Mouse (Mus musculus): ENCODE measurements around the gene P2ry6. TPM values are rescaled to one million over a fixed set of nuclear protein-coding genes. Genes with fewer than 3 reads are reported as not detected.

The P2ry6 gene
- polyA plus RNA-seq, 1 experiment from 2014 or later: 1.6 TPM

DNA sequence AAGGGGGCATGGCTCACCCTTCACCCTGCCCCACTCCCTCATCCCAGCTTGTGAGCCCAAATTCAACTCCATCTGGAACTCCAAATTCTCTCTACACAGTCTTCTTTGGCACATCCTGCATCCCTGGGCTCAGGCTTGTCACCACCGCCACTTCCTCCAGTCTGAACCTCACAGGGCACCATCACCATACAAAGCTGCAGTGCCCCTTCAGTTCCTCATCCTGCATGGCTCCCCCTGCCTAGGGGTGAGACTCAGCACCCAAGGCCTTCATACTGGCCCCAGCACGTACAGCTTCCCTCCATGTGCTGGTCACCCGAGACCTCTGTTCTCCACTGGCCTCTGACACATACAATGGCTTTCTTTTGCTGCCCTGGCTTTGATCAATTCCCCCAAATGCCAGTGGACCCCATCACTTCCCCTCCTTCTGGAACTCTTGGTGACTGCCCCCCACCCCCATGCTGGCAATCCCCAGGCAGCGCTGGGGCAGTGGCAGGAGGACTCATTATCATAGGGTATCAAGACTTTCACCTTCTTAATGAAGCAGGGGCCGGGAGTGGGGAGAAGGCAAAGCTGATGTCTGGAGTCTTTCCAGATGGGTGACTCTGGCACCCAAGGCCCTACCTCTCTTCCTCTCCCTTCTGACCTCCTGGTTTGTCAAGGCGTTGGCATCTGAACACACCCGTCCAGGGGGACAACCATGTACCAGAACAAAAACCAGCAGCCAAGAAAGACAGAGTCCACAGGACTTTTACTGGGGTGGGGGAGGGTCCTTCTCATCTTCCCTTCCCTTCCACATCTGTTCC lies 55.2 kb downstream of the P2ry6 start:
- no peak overlapping the region for H3K9ac ChIP-seq (ENCODE audit: low read length)
- peaks cover 18% of the 10 kb centered on the region for H3K4me1 ChIP-seq (ENCODE audit: control insufficient read depth, insufficient read depth, low read length)
- H3K27me3 ChIP-seq (ENCODE audit: control insufficient read depth, insufficient read depth, low read length): no peaks in the 10 kb centered on the region
- H3K27ac ChIP-seq (ENCODE audit: low read depth, low read length): no peak overlapping the region
- no peak overlapping the region for H3K4me3 ChIP-seq (ENCODE audit: low read depth, low read length)
- 0 out of 2 replicates have a peak, but pooled peaks cover 2% of the 10 kb centered on the region for H3K36me3 ChIP-seq (ENCODE audit: control insufficient read depth, insufficient read depth, low read length)
- 62% methylated on average over 7 of the region's 7 CpGs for WGBS
- no peak for DNase-seq (ENCODE audit: low spot score, missing footprints)
- H3K4me2 ChIP-seq: no peak overlapping the region
- H3K9me3 ChIP-seq (ENCODE audit: control insufficient read depth, low read length): no peaks in the 10 kb centered on the region
- ATAC-seq (ENCODE audit: low FRiP score): no peak

DNA sequence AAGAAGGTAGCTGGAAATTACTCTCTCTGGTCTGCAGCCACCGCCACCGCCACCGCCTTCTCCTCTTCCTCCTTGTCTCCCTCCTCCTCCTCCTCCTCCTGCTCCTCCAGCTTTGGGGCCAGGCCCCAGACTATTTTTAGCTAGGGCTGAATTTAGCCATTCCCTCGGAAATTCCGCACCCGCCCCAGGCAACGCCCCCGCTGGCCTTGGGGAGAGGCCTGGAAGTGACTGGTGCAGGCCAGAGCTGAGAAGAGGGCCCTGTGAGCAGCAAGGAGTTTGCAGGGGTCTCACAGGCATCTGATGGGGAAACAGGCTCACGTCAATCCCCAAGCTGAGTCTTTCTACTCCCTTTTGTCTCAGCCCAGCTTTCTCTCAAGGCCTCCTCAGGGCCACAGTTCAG lies 56.3 kb downstream of the P2ry6 start:
- Histone ChIP-seq H3K9ac (ENCODE audit: low read length) (peak overlapping the region; percentile 5; the same call in 1 of the 2 replicates), H3K27ac (ENCODE audit: low read depth, low read length) (no peak overlapping the region), H3K9me3 (ENCODE audit: control insufficient read depth, low read length) (no peaks in the 10 kb centered on the region), H3K4me1 (ENCODE audit: control insufficient read depth, insufficient read depth, low read length) (peaks cover 18% of the 10 kb centered on the region), H3K4me3 (ENCODE audit: low read depth, low read length) (no peak overlapping the region), H3K36me3 (ENCODE audit: control insufficient read depth, insufficient read depth, low read length) (0 out of 2 replicates have a peak, but pooled peaks cover 2% of the 10 kb centered on the region), H3K27me3 (ENCODE audit: control insufficient read depth, insufficient read depth, low read length) (no peaks in the 10 kb centered on the region), H3K4me2 (no peak overlapping the region)
- DNase-seq (ENCODE audit: low spot score, missing footprints): no peak
- 59% methylated on average over 8 of the region's 9 CpGs for WGBS
- no peak for ATAC-seq (ENCODE audit: low FRiP score)

DNA sequence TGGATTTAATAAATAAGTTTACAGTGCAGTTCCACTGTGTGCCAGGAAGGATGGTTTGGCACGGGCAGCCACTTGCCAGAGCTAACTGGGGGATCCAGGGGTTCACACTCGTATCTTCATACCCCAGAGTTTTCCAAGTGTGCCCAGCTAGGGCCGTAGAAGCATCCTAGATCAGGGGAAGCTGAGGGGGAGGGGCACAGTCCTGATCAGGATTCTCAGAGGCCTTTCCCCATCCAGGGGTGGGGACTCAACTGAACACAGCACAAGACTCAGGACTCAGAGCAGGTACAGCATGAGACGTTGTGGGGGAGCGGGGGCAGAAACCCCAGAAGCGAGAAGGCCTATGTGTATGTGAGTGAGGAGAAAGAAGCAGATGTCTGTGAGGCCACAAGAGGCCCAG lies 56.7 kb downstream of the P2ry6 start:
- Histone ChIP-seq H3K4me1 (ENCODE audit: control insufficient read depth, insufficient read depth, low read length) (peaks cover 17% of the 10 kb centered on the region), H3K36me3 (ENCODE audit: control insufficient read depth, insufficient read depth, low read length) (0 out of 2 replicates have a peak, but pooled peaks cover 2% of the 10 kb centered on the region), H3K27me3 (ENCODE audit: control insufficient read depth, insufficient read depth, low read length) (no peaks in the 10 kb centered on the region), H3K4me3 (ENCODE audit: low read depth, low read length) (no peak overlapping the region), H3K9me3 (ENCODE audit: control insufficient read depth, low read length) (no peaks in the 10 kb centered on the region), H3K9ac (ENCODE audit: low read length) (no peak overlapping the region; the same call in 1 of the 2 replicates), H3K27ac (ENCODE audit: low read depth, low read length) (no peak overlapping the region), H3K4me2 (no peak overlapping the region)
- 72% methylated on average over 6 of the region's 6 CpGs for WGBS
- DNase-seq (ENCODE audit: low spot score, missing footprints): no peak
- ATAC-seq (ENCODE audit: low FRiP score): no peak

- no peak for ATAC-seq (ENCODE audit: low FRiP score)
- no peaks in the 10 kb centered on the region for H3K36me3 ChIP-seq (ENCODE audit: control insufficient read depth, insufficient read depth, low read length)
These were observed 57.9 kb downstream of the P2ry6 start for GRCm38 (mm10) chr7:100916526-100916925.

GRCm38 (mm10) chr7:100915204-100915603 lies 59.2 kb downstream of the P2ry6 start:
- Histone ChIP-seq H3K4me1 (ENCODE audit: control insufficient read depth, insufficient read depth, low read length) (peaks cover 35% of the 10 kb centered on the region), H3K9ac (ENCODE audit: low read length) (no peak overlapping the region), H3K27ac (ENCODE audit: low read depth, low read length) (no peak overlapping the region), H3K27me3 (ENCODE audit: control insufficient read depth, insufficient read depth, low read length) (no peaks in the 10 kb centered on the region), H3K9me3 (ENCODE audit: control insufficient read depth, low read length) (no peaks in the 10 kb centered on the region), H3K36me3 (ENCODE audit: control insufficient read depth, insufficient read depth, low read length) (no peaks in the 10 kb centered on the region), H3K4me3 (ENCODE audit: low read depth, low read length) (no peak overlapping the region), H3K4me2 (no peak overlapping the region)
- 85% methylated on average over 5 of the region's 5 CpGs for WGBS
- DNase-seq (ENCODE audit: low spot score, missing footprints) (no peak), ATAC-seq (ENCODE audit: low FRiP score) (no peak)

More at GRCm38 (mm10) chr7:100916526-100916925, 57.9 kb downstream of the P2ry6 start:
- H3K9ac ChIP-seq (ENCODE audit: low read length): no peak overlapping the region
- no peaks in the 10 kb centered on the region for H3K27me3 ChIP-seq (ENCODE audit: control insufficient read depth, insufficient read depth, low read length)
- H3K4me3 ChIP-seq (ENCODE audit: low read depth, low read length): no peak overlapping the region
- 92% methylated on average over 6 of the region's 6 CpGs for WGBS
- H3K27ac ChIP-seq (ENCODE audit: low read depth, low read length): no peak overlapping the region
- H3K4me1 ChIP-seq (ENCODE audit: control insufficient read depth, insufficient read depth, low read length): peaks cover 24% of the 10 kb centered on the region
- DNase-seq (ENCODE audit: low spot score, missing footprints): no peak
- no peaks in the 10 kb centered on the region for H3K9me3 ChIP-seq (ENCODE audit: control insufficient read depth, low read length)
- H3K4me2 ChIP-seq: no peak overlapping the region

DNA sequence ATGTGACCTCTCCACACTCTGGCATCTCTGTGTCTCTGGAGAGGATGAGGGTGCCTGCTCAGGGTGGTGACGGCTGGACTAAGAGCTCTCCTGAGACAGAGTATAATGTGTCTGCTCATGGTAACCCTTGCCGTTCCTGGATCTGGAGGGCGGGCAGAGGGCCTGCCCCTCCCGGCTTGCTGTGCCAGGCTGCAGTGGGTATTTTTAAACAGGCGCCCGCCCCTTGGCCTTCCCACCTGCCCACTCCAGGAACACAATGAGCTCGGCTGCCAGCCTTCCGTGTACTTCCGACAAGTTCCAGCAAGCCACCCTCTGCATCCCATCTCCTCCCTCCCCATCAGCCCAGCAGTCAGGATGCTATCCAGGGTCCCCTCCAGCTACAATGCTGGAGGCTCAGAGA lies 62.7 kb downstream of the P2ry6 start:
- Histone ChIP-seq H3K9ac (ENCODE audit: low read length) (no peak overlapping the region; the same call in 1 of the 2 replicates), H3K27ac (ENCODE audit: low read depth, low read length) (peak overlapping the region; percentile 59; the same call in 1 of the 2 replicates), H3K4me3 (ENCODE audit: low read depth, low read length) (no peak overlapping the region)

DNA sequence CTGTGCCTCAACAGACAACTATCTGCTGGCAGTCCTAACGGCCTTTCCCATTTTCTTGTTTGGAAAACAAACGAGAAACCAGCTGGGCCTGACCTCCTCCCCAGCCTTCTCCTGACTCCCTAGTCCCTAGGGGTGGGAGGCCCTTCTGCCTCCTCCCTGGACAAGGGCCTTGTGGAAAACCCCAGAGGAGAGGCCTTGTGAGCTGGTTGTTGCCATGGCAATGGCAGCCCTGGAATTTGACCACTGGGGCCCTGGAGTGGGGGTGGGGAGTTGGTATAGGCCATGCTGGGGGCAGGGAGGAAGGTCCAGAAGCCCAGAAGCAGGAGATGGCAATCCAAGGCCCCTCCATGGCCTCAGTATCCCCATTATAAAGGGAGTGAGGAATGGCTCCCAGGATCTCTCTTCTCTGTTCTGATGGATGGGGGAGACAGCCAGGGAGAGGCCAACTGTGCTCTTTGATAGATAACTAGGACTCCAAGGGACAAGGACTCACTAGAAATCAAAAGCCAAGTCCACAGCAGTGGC lies 63.1 kb downstream of the P2ry6 start:
- DNase-seq (ENCODE audit: low spot score, missing footprints): peak; percentile 95
- Histone ChIP-seq H3K9ac (ENCODE audit: low read length) (no peak overlapping the region; the same call in 1 of the 2 replicates), H3K27ac (ENCODE audit: low read depth, low read length) (peak overlapping the region; percentile 59; the same call in 1 of the 2 replicates), H3K36me3 (ENCODE audit: control insufficient read depth, insufficient read depth, low read length) (no peaks in the 10 kb centered on the region), H3K4me1 (ENCODE audit: control insufficient read depth, insufficient read depth, low read length) (peaks cover 27% of the 10 kb centered on the region), H3K4me3 (ENCODE audit: low read depth, low read length) (no peak overlapping the region), H3K9me3 (ENCODE audit: control insufficient read depth, low read length) (no peaks in the 10 kb centered on the region), H3K4me2 (peak overlapping the region; percentile 27), H3K27me3 (ENCODE audit: control insufficient read depth, insufficient read depth, low read length) (no peaks in the 10 kb centered on the region)
- peak; percentile 80 for ATAC-seq (ENCODE audit: low FRiP score)
- 3% methylated on average over 2 of the region's 2 CpGs for WGBS

More for the DNA sequence above, 62.7 kb downstream of the P2ry6 start:
- Histone ChIP-seq H3K4me2 (peak overlapping the region; percentile 27), H3K9me3 (ENCODE audit: control insufficient read depth, low read length) (no peaks in the 10 kb centered on the region), H3K36me3 (ENCODE audit: control insufficient read depth, insufficient read depth, low read length) (no peaks in the 10 kb centered on the region), H3K4me1 (ENCODE audit: control insufficient read depth, insufficient read depth, low read length) (peaks cover 27% of the 10 kb centered on the region), H3K27me3 (ENCODE audit: control insufficient read depth, insufficient read depth, low read length) (no peaks in the 10 kb centered on the region)
- WGBS: 54% methylated on average over 9 of the region's 9 CpGs
- DNase-seq (ENCODE audit: low spot score, missing footprints): no peak
- peak; percentile 19; the same call in 1 of the 2 replicates for ATAC-seq (ENCODE audit: low FRiP score)

GRCm38 (mm10) chr7:100908567-100908966 lies 65.9 kb downstream of the P2ry6 start:
- Histone ChIP-seq H3K4me1 (ENCODE audit: control insufficient read depth, insufficient read depth, low read length) (peaks cover 27% of the 10 kb centered on the region), H3K27me3 (ENCODE audit: control insufficient read depth, insufficient read depth, low read length) (no peaks in the 10 kb centered on the region), H3K4me3 (ENCODE audit: low read depth, low read length) (no peak overlapping the region), H3K36me3 (ENCODE audit: control insufficient read depth, insufficient read depth, low read length) (no peaks in the 10 kb centered on the region), H3K9me3 (ENCODE audit: control insufficient read depth, low read length) (no peaks in the 10 kb centered on the region), H3K27ac (ENCODE audit: low read depth, low read length) (no peak overlapping the region), H3K4me2 (no peak overlapping the region), H3K9ac (ENCODE audit: low read length) (no peak overlapping the region)
- WGBS: 49% methylated on average over 8 of the region's 8 CpGs
- DNase-seq (ENCODE audit: low spot score, missing footprints): no peak
- ATAC-seq (ENCODE audit: low FRiP score): no peak

- H3K4me1 ChIP-seq (ENCODE audit: control insufficient read depth, insufficient read depth, low read length): peaks cover 27% of the 10 kb centered on the region
- H3K4me3 ChIP-seq (ENCODE audit: low read depth, low read length): no peak overlapping the region
- H3K27ac ChIP-seq (ENCODE audit: low read depth, low read length): no peak overlapping the region
- no peaks in the 10 kb centered on the region for H3K9me3 ChIP-seq (ENCODE audit: control insufficient read depth, low read length)
- H3K27me3 ChIP-seq (ENCODE audit: control insufficient read depth, insufficient read depth, low read length): no peaks in the 10 kb centered on the region
- no peaks in the 10 kb centered on the region for H3K36me3 ChIP-seq (ENCODE audit: control insufficient read depth, insufficient read depth, low read length)
- DNase-seq (ENCODE audit: low spot score, missing footprints) (no peak), ATAC-seq (ENCODE audit: low FRiP score) (no peak)
- 81% methylated on average over 8 of the region's 8 CpGs for WGBS
- H3K9ac ChIP-seq (ENCODE audit: low read length): no peak overlapping the region
- H3K4me2 ChIP-seq: no peak overlapping the region
These were observed 66.4 kb downstream of the P2ry6 start for GRCm38 (mm10) chr7:100908061-100908460.

All from midbrain, embryonic 11.5 days (tissue).